Mouse (Mus musculus) G1E (cell line): ENCODE results near the gene Irf2bp2. TPM values are rescaled to one million over a fixed set of nuclear protein-coding genes. Genes with fewer than 3 reads are reported as not detected.

Experiments
- ATAC-seq: 2 replicates; pipeline ENCODE4 v1.8.0; 2016; ENCODE audit warnings: mild to moderate bottlenecking; ENCODE audit not compliant: insufficient number of reproducible peaks, poor library complexity, low FRiP score, severe bottlenecking; ENCODE audit errors: extremely low read depth
- DNase-seq: peaks from one replicate; pipeline ENCODE4 v3.0.0; 2012; ENCODE audit warnings: low spot score
- H3K27me3 ChIP-seq: 2 replicates; pipeline ENCODE4 v1.6.1; 2012; ENCODE audit warnings: mild to moderate bottlenecking, low read length, inconsistent platforms; ENCODE audit not compliant: insufficient read depth
- H3K36me3 ChIP-seq: replicated peaks from 2 replicates; pipeline ENCODE3; 2012; ENCODE audit warnings: mild to moderate bottlenecking, inconsistent platforms
- H3K4me1 ChIP-seq: 2 replicates; pipeline ENCODE4 v1.6.1; 2012; ENCODE audit warnings: low read depth, low read length, inconsistent platforms, mixed read lengths; ENCODE audit not compliant: insufficient read depth
- H3K4me3 ChIP-seq: 2 replicates; pipeline ENCODE4 v1.5.1; 2012; ENCODE audit warnings: low read depth, mild to moderate bottlenecking, inconsistent platforms, low read length, moderate library complexity, mixed read lengths
- H3K9me3 ChIP-seq: replicated peaks from 2 replicates; pipeline ENCODE4 v1.6.1; 2012; ENCODE audit warnings: inconsistent platforms
- CTCF ChIP-seq: IDR thresholded peaks from 2 replicates; pipeline ENCODE4 v1.5.1; 2012; ENCODE audit warnings: low read depth, low read length, inconsistent platforms, mixed read lengths
- GATA1 ChIP-seq: IDR thresholded peaks from 2 replicates; pipeline ENCODE4 v1.6.1; 2012; ENCODE audit warnings: borderline replicate concordance, low read length, inconsistent platforms, mixed read lengths
- GATA2 ChIP-seq: IDR thresholded peaks from 2 replicates; pipeline ENCODE4 v1.6.1; 2012; ENCODE audit warnings: low read depth, low read length, inconsistent platforms, borderline replicate concordance
- POLR2AphosphoS5 ChIP-seq: IDR thresholded peaks from 2 replicates; pipeline ENCODE4 v1.6.1; 2012; ENCODE audit warnings: low read depth, low read length, inconsistent platforms; ENCODE audit not compliant: insufficient replicate concordance
- TAL1 ChIP-seq: conservative IDR thresholded peaks from 2 replicates; pipeline ENCODE4 v1.6.1; 2012; ENCODE audit warnings: low read depth, low read length, inconsistent platforms, mixed read lengths
- polyA plus RNA-seq: library from polyadenylated mRNA; stranded (reverse); fragments of >175 nt; gene quantifications from 2 replicates; pipeline ENCODE4 v1.2.3, GENCODE M21; 2012
- total RNA-seq, 2 experiments: library from RNA; stranded (forward) in 1 of 2; stranded (reverse) in 1 of 2; fragments of 200-1000 nt in 1 of 2; fragments of >200 nt in 1 of 2; fragmentation: Nextera tagmentation in 1 of 2; gene quantifications; 2 replicates each; pipeline ENCODE4 v1.2.3; 2014 to 2017

Gene Irf2bp2
- total and polyA plus RNA-seq, 3 experiments, result 78.9 to 231 (median 101) TPM

- Histone ChIP-seq H3K9me3 (0 out of 2 replicates have a peak, but pooled peaks cover under 1% of the 10 kb centered on the region), H3K27me3 (peaks cover 42% of the 10 kb centered on the region), H3K4me1 (peaks cover 33% of the 10 kb centered on the region), H3K36me3 (no peaks in the 10 kb centered on the region), H3K4me3 (no peak overlapping the region)
- no peak for TF ChIP-seq TAL1
- TF ChIP-seq POLR2AphosphoS5, result no peak
- no peak for TF ChIP-seq CTCF
- TF ChIP-seq GATA1, result no peak
- TF ChIP-seq GATA2, result no peak
- ATAC-seq (no peak), DNase-seq (no peak)
Measured at GRCm38 (mm10) chr8:126566446-126567062, 27.2 kb downstream of the Irf2bp2 start.

- no peak for ATAC-seq
- TF ChIP-seq TAL1 (no peak), GATA1 (no peak), CTCF (no peak), POLR2AphosphoS5 (no peak), GATA2 (no peak)
Measured at GRCm38 (mm10) chr8:126565954-126566445, 27.8 kb downstream of the Irf2bp2 start.

GRCm38 (mm10) chr8:126565231-126565781 lies 28.5 kb downstream of the Irf2bp2 start:
- peaks cover 23% of the 10 kb centered on the region for H3K4me1 ChIP-seq
- 0 out of 2 replicates have a peak, but pooled peaks cover 3% of the 10 kb centered on the region for H3K9me3 ChIP-seq
- TF ChIP-seq GATA1, result no peak
- TF ChIP-seq POLR2AphosphoS5, result no peak
- TF ChIP-seq GATA2, result no peak
- TF ChIP-seq TAL1, result no peak
- no peak for TF ChIP-seq CTCF
- peaks cover 40% of the 10 kb centered on the region for H3K27me3 ChIP-seq
- ATAC-seq, result no peak
- H3K36me3 ChIP-seq, result no peaks in the 10 kb centered on the region
- no peak overlapping the region for H3K4me3 ChIP-seq
- DNase-seq, result no peak

More at GRCm38 (mm10) chr8:126565954-126566445, 27.8 kb downstream of the Irf2bp2 start:
- Histone ChIP-seq H3K4me1 (peaks cover 27% of the 10 kb centered on the region), H3K27me3 (peaks cover 40% of the 10 kb centered on the region), H3K9me3 (0 out of 2 replicates have a peak, but pooled peaks cover 3% of the 10 kb centered on the region), H3K36me3 (no peaks in the 10 kb centered on the region), H3K4me3 (no peak overlapping the region)
- no peak for DNase-seq

GRCm38 (mm10) chr8:126564551-126565154 lies 29.1 kb downstream of the Irf2bp2 start:
- TF ChIP-seq GATA2 (no peak), GATA1 (no peak), TAL1 (no peak), POLR2AphosphoS5 (no peak), CTCF (no peak)
- Histone ChIP-seq H3K4me3 (no peak overlapping the region), H3K9me3 (0 out of 2 replicates have a peak, but pooled peaks cover 3% of the 10 kb centered on the region), H3K36me3 (no peaks in the 10 kb centered on the region), H3K27me3 (peaks cover 44% of the 10 kb centered on the region), H3K4me1 (peaks cover 27% of the 10 kb centered on the region)
- DNase-seq, result no peak
- ATAC-seq, result no peak

- no peak for DNase-seq
- no peak for TF ChIP-seq POLR2AphosphoS5
- no peak for TF ChIP-seq GATA1
- no peak for TF ChIP-seq TAL1
- no peak for TF ChIP-seq GATA2
- TF ChIP-seq CTCF, result no peak
- Histone ChIP-seq H3K36me3 (no peaks in the 10 kb centered on the region), H3K4me1 (peaks cover 40% of the 10 kb centered on the region), H3K27me3 (peaks cover 32% of the 10 kb centered on the region), H3K9me3 (0 out of 2 replicates have a peak, but pooled peaks cover 3% of the 10 kb centered on the region), H3K4me3 (no peak overlapping the region)
- ATAC-seq, result no peak
Measured at GRCm38 (mm10) chr8:126561316-126561841, 32.4 kb downstream of the Irf2bp2 start.

- Histone ChIP-seq H3K27me3 (peaks cover 31% of the 10 kb centered on the region), H3K4me3 (no peak overlapping the region), H3K4me1 (peaks cover 27% of the 10 kb centered on the region), H3K9me3 (0 out of 2 replicates have a peak, but pooled peaks cover 3% of the 10 kb centered on the region), H3K36me3 (no peaks in the 10 kb centered on the region)
- no peak for ATAC-seq
- DNase-seq, result no peak
- TF ChIP-seq CTCF, result no peak
- no peak for TF ChIP-seq GATA2
- no peak for TF ChIP-seq TAL1
- TF ChIP-seq POLR2AphosphoS5, result no peak
- TF ChIP-seq GATA1, result no peak
Measured at GRCm38 (mm10) chr8:126558400-126558953, 35.3 kb downstream of the Irf2bp2 start.
